Mouse (Mus musculus) kidney, embryonic 15.5 days (tissue): ENCODE data around the gene Cnn3. TPM values are rescaled to one million over a fixed set of nuclear protein-coding genes. Genes with fewer than 3 reads are reported as not detected.
A peak's percentile ranks its signal among the peaks of the same experiment; 100 is the strongest.

Source experiments
- ATAC-seq: fragments of 200-750 bp; cut with Nextera tagmentation; replicated peaks from 2 replicates; pipeline ENCODE4 v1.8.0; 2017; ENCODE audit warnings: moderate TSS enrichment; ENCODE audit not compliant: low FRiP score
- H3K27ac ChIP-seq: fragments of 300-500 bp; sonication (generic); 2 replicates; pipeline ENCODE4 v1.5.1; 2015; ENCODE audit warnings: mild to moderate bottlenecking, inconsistent platforms
- H3K27me3 ChIP-seq: fragments of 300-500 bp; sonication (generic); 2 replicates; pipeline ENCODE4 v1.6.1; 2015; ENCODE audit warnings: inconsistent platforms
- H3K36me3 ChIP-seq: fragments of 300-500 bp; sonication (generic); 2 replicates; pipeline ENCODE4 v1.6.1; 2015; ENCODE audit warnings: inconsistent platforms
- H3K4me1 ChIP-seq: fragments of 300-500 bp; sonication (generic); 2 replicates; pipeline ENCODE4 v1.6.1; 2015; ENCODE audit warnings: inconsistent platforms
- H3K4me2 ChIP-seq: fragments of 300-500 bp; sonication (generic); 2 replicates; pipeline ENCODE4 v1.6.1; 2015; ENCODE audit warnings: moderate library complexity, mild to moderate bottlenecking, inconsistent platforms
- H3K4me3 ChIP-seq: fragments of 300-500 bp; sonication (generic); replicated peaks from 2 replicates; pipeline ENCODE4 v1.5.1; 2015; ENCODE audit warnings: mild to moderate bottlenecking, inconsistent platforms
- H3K9ac ChIP-seq: fragments of 300-500 bp; sonication (generic); 2 replicates; pipeline ENCODE4 v1.6.1; 2015; ENCODE audit warnings: mild to moderate bottlenecking, inconsistent platforms
- H3K9me3 ChIP-seq: fragments of 300-500 bp; sonication (generic); replicated peaks from 2 replicates; pipeline ENCODE4 v1.6.1; 2016; ENCODE audit warnings: inconsistent platforms
- WGBS: fragments of 180-500 bp; shearing (Covaris S2); methylation state at CpG from one replicate; pipeline ENCODE4 v1.1.7; 2015; ENCODE audit warnings: mixed read lengths; 5-methylcytosine and 5-hydroxymethylcytosine counted together
- polyA plus RNA-seq: library from polyadenylated mRNA; unstranded; fragments of >200 nt; fragmentation: Nextera tagmentation; extraction: Ambion mirVana; gene quantifications from 2 replicates; pipeline ENCODE4 v1.2.1, GENCODE M21; 2015

Cnn3 gene
- polyA plus RNA-seq, 1 experiment from 2014 or later = 612 TPM

GRCm38 (mm10) chr3:121426621-121427519 lies 573 bp downstream of the Cnn3 start:
- under 1% methylated on average over 77 of the region's 93 CpGs for WGBS
- Histone ChIP-seq H3K4me1 (peaks cover 43% of the 10 kb centered on the region), H3K4me2 (peak overlapping the region; percentile 93), H3K27me3 (no peaks in the 10 kb centered on the region), H3K9ac (peak overlapping the region; percentile 98), H3K4me3 (peak overlapping the region; percentile 97), H3K27ac (peak overlapping the region; percentile 99), H3K36me3 (no peaks in the 10 kb centered on the region), H3K9me3 (no peaks in the 10 kb centered on the region)
- ATAC-seq = peak; percentile 84

GRCm38 (mm10) chr3:121427520-121427908 lies 1.2 kb downstream of the Cnn3 start:
- peaks cover 48% of the 10 kb centered on the region for H3K4me1 ChIP-seq
- no peaks in the 10 kb centered on the region for H3K27me3 ChIP-seq
- peak overlapping the region; percentile 98 for H3K9ac ChIP-seq
- H3K27ac ChIP-seq = peak overlapping the region; percentile 99
- WGBS = 0% methylated on average over 13 of the region's 13 CpGs
- peak overlapping the region; percentile 97 for H3K4me3 ChIP-seq
- H3K9me3 ChIP-seq = no peaks in the 10 kb centered on the region
- no peaks in the 10 kb centered on the region for H3K36me3 ChIP-seq
- peak overlapping the region; percentile 93 for H3K4me2 ChIP-seq
- peak; percentile 31; the same call in 1 of the 2 replicates for ATAC-seq

GRCm38 (mm10) chr3:121428230-121428629 lies 1.9 kb downstream of the Cnn3 start:
- Histone ChIP-seq H3K36me3 (no peaks in the 10 kb centered on the region), H3K27me3 (no peaks in the 10 kb centered on the region), H3K4me1 (peaks cover 55% of the 10 kb centered on the region), H3K4me2 (peak overlapping the region; percentile 93), H3K9ac (peak overlapping the region; percentile 98), H3K27ac (peak overlapping the region; percentile 99), H3K4me3 (peak overlapping the region; percentile 97), H3K9me3 (no peaks in the 10 kb centered on the region)
- no peak for ATAC-seq
- 6% methylated on average over 8 of the region's 8 CpGs for WGBS

GRCm38 (mm10) chr3:121428696-121429259 lies 2.5 kb downstream of the Cnn3 start:
- 35% methylated on average over 11 of the region's 11 CpGs for WGBS
- Histone ChIP-seq H3K27ac (0 out of 2 replicates have a peak overlapping the region, but pooled peaks have one; percentile 99), H3K36me3 (no peaks in the 10 kb centered on the region), H3K27me3 (no peaks in the 10 kb centered on the region), H3K4me1 (peaks cover 61% of the 10 kb centered on the region), H3K9me3 (no peaks in the 10 kb centered on the region), H3K9ac (peak overlapping the region; percentile 98), H3K4me3 (peak overlapping the region; percentile 97), H3K4me2 (peak overlapping the region; percentile 93)
- no peak for ATAC-seq

- Histone ChIP-seq H3K27me3 (no peaks in the 10 kb centered on the region), H3K27ac (no peak overlapping the region), H3K9ac (0 out of 2 replicates have a peak overlapping the region, but pooled peaks have one; percentile 2), H3K9me3 (no peaks in the 10 kb centered on the region), H3K4me1 (peaks cover 68% of the 10 kb centered on the region), H3K4me3 (peak overlapping the region; percentile 97), H3K4me2 (peak overlapping the region; percentile 93), H3K36me3 (no peaks in the 10 kb centered on the region)
- ATAC-seq = no peak
- 40% methylated on average over 3 of the region's 3 CpGs for WGBS
These were observed 3.2 kb downstream of the Cnn3 start for GRCm38 (mm10) chr3:121429469-121429868.

GRCm38 (mm10) chr3:121430289-121430936 lies 4.1 kb downstream of the Cnn3 start:
- Histone ChIP-seq H3K9me3 (no peaks in the 10 kb centered on the region), H3K4me2 (peak overlapping the region; percentile 15; the same call in 1 of the 2 replicates), H3K27me3 (no peaks in the 10 kb centered on the region), H3K27ac (no peak overlapping the region; the same call in 1 of the 2 replicates), H3K36me3 (no peaks in the 10 kb centered on the region), H3K4me3 (no peak overlapping the region), H3K9ac (no peak overlapping the region), H3K4me1 (peaks cover 70% of the 10 kb centered on the region)
- 49% methylated on average over 7 of the region's 7 CpGs for whole genome bisulfite sequencing
- ATAC-seq = no peak

GRCm38 (mm10) chr3:121433359-121433758 lies 7.1 kb downstream of the Cnn3 start:
- H3K27ac ChIP-seq = 0 out of 2 replicates have a peak overlapping the region, but pooled peaks have one; percentile 61
- peaks cover 89% of the 10 kb centered on the region for H3K4me1 ChIP-seq
- 0 out of 2 replicates have a peak overlapping the region, but pooled peaks have one; percentile 22 for H3K4me2 ChIP-seq
- no peak overlapping the region for H3K9ac ChIP-seq
- WGBS = 77% methylated on average over 6 of the region's 6 CpGs
- H3K9me3 ChIP-seq = no peaks in the 10 kb centered on the region
- no peaks in the 10 kb centered on the region for H3K27me3 ChIP-seq
- no peak overlapping the region for H3K4me3 ChIP-seq
- peaks cover 5% of the 10 kb centered on the region; the same call in 1 of the 2 replicates for H3K36me3 ChIP-seq
- ATAC-seq = no peak

- WGBS = 25% methylated on average over 8 of the region's 8 CpGs
- H3K9ac ChIP-seq = no peak overlapping the region
- H3K4me3 ChIP-seq = no peak overlapping the region
- peak overlapping the region; percentile 61 for H3K27ac ChIP-seq
- ATAC-seq = 0 out of 2 replicates have a peak, but pooled peaks have one; percentile 38
- H3K9me3 ChIP-seq = no peaks in the 10 kb centered on the region
- peak overlapping the region; percentile 22; the same call in 1 of the 2 replicates for H3K4me2 ChIP-seq
- peaks cover 89% of the 10 kb centered on the region for H3K4me1 ChIP-seq
- H3K36me3 ChIP-seq = peaks cover 5% of the 10 kb centered on the region; the same call in 1 of the 2 replicates
- no peaks in the 10 kb centered on the region for H3K27me3 ChIP-seq
These were observed 7.8 kb downstream of the Cnn3 start for GRCm38 (mm10) chr3:121433968-121434533.

- H3K9ac ChIP-seq = no peak overlapping the region
- no peak overlapping the region for H3K4me3 ChIP-seq
- H3K36me3 ChIP-seq = peaks cover 5% of the 10 kb centered on the region; the same call in 1 of the 2 replicates
- H3K27ac ChIP-seq = no peak overlapping the region; the same call in 1 of the 2 replicates
- H3K4me1 ChIP-seq = peaks cover 89% of the 10 kb centered on the region
- H3K9me3 ChIP-seq = no peaks in the 10 kb centered on the region
- ATAC-seq = no peak
- 58% methylated on average over 5 of the region's 5 CpGs for WGBS
- no peaks in the 10 kb centered on the region for H3K27me3 ChIP-seq
- no peak overlapping the region for H3K4me2 ChIP-seq
These were observed 9.0 kb downstream of the Cnn3 start for GRCm38 (mm10) chr3:121435296-121435695.

- Histone ChIP-seq H3K4me2 (no peak overlapping the region), H3K9ac (no peak overlapping the region), H3K27me3 (no peaks in the 10 kb centered on the region), H3K36me3 (peaks cover 13% of the 10 kb centered on the region), H3K4me1 (peaks cover 94% of the 10 kb centered on the region), H3K4me3 (no peak overlapping the region), H3K27ac (no peak overlapping the region), H3K9me3 (no peaks in the 10 kb centered on the region)
- ATAC-seq = no peak
- WGBS = 75% methylated on average over 7 of the region's 7 CpGs
These were observed 10.8 kb downstream of the Cnn3 start for GRCm38 (mm10) chr3:121437070-121437469.

- peaks cover 15% of the 10 kb centered on the region for H3K36me3 ChIP-seq
- no peak overlapping the region for H3K4me2 ChIP-seq
- no peaks in the 10 kb centered on the region for H3K9me3 ChIP-seq
- no peaks in the 10 kb centered on the region for H3K27me3 ChIP-seq
- H3K9ac ChIP-seq = no peak overlapping the region
- H3K4me3 ChIP-seq = no peak overlapping the region
- 0 out of 2 replicates have a peak overlapping the region, but pooled peaks have one; percentile 24 for H3K27ac ChIP-seq
- WGBS = 59% methylated on average over 7 of the region's 7 CpGs
- H3K4me1 ChIP-seq = peaks cover 95% of the 10 kb centered on the region
- ATAC-seq = 0 out of 2 replicates have a peak, but pooled peaks have one; percentile 12
These were observed 11.7 kb downstream of the Cnn3 start for GRCm38 (mm10) chr3:121437996-121438395.
